Mouse (Mus musculus) T-helper 2 cell (primary cell): Measurements from ENCODE around the gene Tmem110.

Experiments used
- in situ Hi-C: fragments of 300-600 bp; cut with MboI, MseI; formaldehyde crosslinking; loops from one replicate; pipeline ENCODE4 v1.15.1; 2025; ENCODE audit warnings: high pct_unique_total_duplicates

Gene Tmem110

GRCm38 (mm10) chr14:30825476-30826131 is at the start of gene Tmem110:
Gene Tmem110, plus strand, starts transcription at chr14:30825590.
- in situ Hi-C loops = no loop called here

- in situ Hi-C loops = loop anchor here (10.0 kb wide), 1 partner anchor 830 kb away; no protein-coding TSS in a partner anchor
Measured at GRCm38 (mm10) chr14:30784614-30785013, 40.8 kb upstream of the Tmem110 start.

- in situ Hi-C loops = loop anchor here (10.0 kb wide), 1 partner anchor 825 kb away; no protein-coding TSS in a partner anchor
Measured at GRCm38 (mm10) chr14:30789471-30789870, 35.9 kb upstream of the Tmem110 start.

GRCm38 (mm10) chr14:30792871-30793270 is 32.5 kb upstream of the Tmem110 start:
- in situ Hi-C loops = no loop called here

GRCm38 (mm10) chr14:30801756-30802155 is 23.6 kb upstream of the Tmem110 start:
- in situ Hi-C loops = no loop called here

GRCm38 (mm10) chr14:30821136-30821535 is 4.3 kb upstream of the Tmem110 start:
- in situ Hi-C loops = no loop called here

GRCm38 (mm10) chr14:30824456-30824995 is 864 bp upstream of the Tmem110 start:
- in situ Hi-C loops = no loop called here

- in situ Hi-C loops = no loop called here
Measured at GRCm38 (mm10) chr14:30825021-30825475, 342 bp upstream of the Tmem110 start.

GRCm38 (mm10) chr14:30826174-30827140 is 1.1 kb downstream of the Tmem110 start:
- in situ Hi-C loops = no loop called here

GRCm38 (mm10) chr14:30827480-30827879 is 2.1 kb downstream of the Tmem110 start:
- in situ Hi-C loops = no loop called here

GRCm38 (mm10) chr14:30828077-30828476 is 2.7 kb downstream of the Tmem110 start:
- in situ Hi-C loops = no loop called here

GRCm38 (mm10) chr14:30828635-30829460 is 3.5 kb downstream of the Tmem110 start:
- in situ Hi-C loops = no loop called here

- in situ Hi-C loops = no loop called here
Measured at GRCm38 (mm10) chr14:30837416-30837996, 12.1 kb downstream of the Tmem110 start.

GRCm38 (mm10) chr14:30843701-30844100 is 18.3 kb downstream of the Tmem110 start:
- in situ Hi-C loops = no loop called here

- in situ Hi-C loops = no loop called here
Measured at GRCm38 (mm10) chr14:30850504-30850903, 25.1 kb downstream of the Tmem110 start.

- in situ Hi-C loops = no loop called here
Measured at GRCm38 (mm10) chr14:30852325-30852724, 26.9 kb downstream of the Tmem110 start.

- in situ Hi-C loops = no loop called here
Measured at GRCm38 (mm10) chr14:30855316-30855715, 29.9 kb downstream of the Tmem110 start.

GRCm38 (mm10) chr14:30856885-30857507 is 31.6 kb downstream of the Tmem110 start:
- in situ Hi-C loops = no loop called here

- in situ Hi-C loops = no loop called here
Measured at GRCm38 (mm10) chr14:30857990-30858389, 32.6 kb downstream of the Tmem110 start.

GRCm38 (mm10) chr14:30861421-30862125 is 36.2 kb downstream of the Tmem110 start:
- in situ Hi-C loops = no loop called here
